Mouse (Mus musculus) embryonic fibroblast, embryonic 13.5 days (primary cell): Measurements from ENCODE around the gene Sos2.

Experiments
- CTCF ChIP-seq: IDR thresholded peaks from 2 replicates; pipeline ENCODE4 v1.5.1; 2011; ENCODE audit warnings: mild to moderate bottlenecking, control low read depth, low read length, moderate library complexity, borderline replicate concordance; ENCODE audit not compliant: insufficient read depth
- POLR2A ChIP-seq: IDR thresholded peaks from 2 replicates; pipeline ENCODE4 v1.6.1; 2011; ENCODE audit warnings: low read depth, mild to moderate bottlenecking, control low read depth, low read length, moderate library complexity

DNA sequence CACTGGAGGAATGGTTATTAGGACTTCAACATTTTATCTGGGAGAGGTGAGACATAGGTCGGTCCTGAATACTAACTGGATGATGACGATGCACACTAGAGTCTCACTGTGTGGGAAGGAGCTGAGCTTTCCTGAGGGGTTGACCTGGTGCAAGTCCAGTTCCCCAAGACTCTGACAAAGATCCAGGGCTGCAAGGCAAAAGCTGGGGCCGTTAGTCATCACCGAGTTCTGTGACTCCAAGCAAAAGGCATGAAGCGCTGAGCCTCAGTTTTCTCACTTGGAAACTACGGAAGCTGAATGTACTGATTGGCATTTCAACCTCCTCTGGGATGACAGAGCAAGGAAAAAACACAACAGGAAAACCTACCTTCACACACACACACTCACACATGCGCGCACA lies 139.3 kb downstream of the Sos2 start:
- TF ChIP-seq CTCF, result no peak
- no peak for TF ChIP-seq POLR2A
